Mouse (Mus musculus): ENCODE results near the gene Socs4.

The Socs4 gene

GRCm38 (mm10) chr14:47340231-47340925 lies 63.6 kb downstream of the Socs4 start:
- DNase-seq (ENCODE audit: low spot score in 2 of 2) = no peak

GRCm38 (mm10) chr14:47341811-47342291 lies 65.1 kb downstream of the Socs4 start:
- no peak for DNase-seq (ENCODE audit: low spot score in 2 of 2)

All from thymus, postnatal 10 days (tissue).